Mouse (Mus musculus) c-Kit-positive CD71-positive TER-119-negative erythroid progenitor cells, embryonic 14.5 days (primary cell): Measurements from ENCODE around the gene Slc17a1.

Experiments used
- DNase-seq: peaks from one replicate; pipeline ENCODE4 v3.0.0-alpha.2; 2013; ENCODE audit warnings: low read depth

Gene Slc17a1

GRCm38 (mm10) chr13:23867405-23867804 lies at the start of gene Slc17a1:
Gene Slc17a1 (plus strand): TSS chr13:23867750.
- DNase-seq, result no peak

GRCm38 (mm10) chr13:23820179-23820940 lies 47.2 kb upstream of the Slc17a1 start:
- no peak for DNase-seq

DNA sequence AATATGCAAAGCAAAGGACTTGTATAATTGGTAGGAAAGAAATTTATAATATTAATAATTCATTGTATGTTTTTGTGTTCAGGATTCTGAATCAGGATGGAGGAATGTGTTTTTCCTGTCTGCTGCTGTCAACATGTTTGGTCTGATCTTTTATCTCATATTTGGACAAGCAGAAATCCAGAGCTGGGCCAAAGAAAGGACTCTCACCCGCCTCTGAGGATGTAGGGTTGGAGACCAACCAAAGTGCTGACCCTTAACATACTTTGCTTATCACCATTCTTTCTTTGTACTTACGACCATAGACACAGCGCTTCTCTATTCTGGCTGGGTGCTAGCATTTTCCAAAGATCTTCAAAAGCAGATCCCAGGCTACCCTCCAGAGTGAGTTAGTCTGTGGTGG lies 45.3 kb upstream of the Slc17a1 start:
- no peak for DNase-seq

- DNase-seq, result no peak
Observed at GRCm38 (mm10) chr13:23826606-23827005, 40.9 kb upstream of the Slc17a1 start.

GRCm38 (mm10) chr13:23833053-23833452 lies 34.5 kb upstream of the Slc17a1 start:
- DNase-seq, result peak; percentile 10

DNA sequence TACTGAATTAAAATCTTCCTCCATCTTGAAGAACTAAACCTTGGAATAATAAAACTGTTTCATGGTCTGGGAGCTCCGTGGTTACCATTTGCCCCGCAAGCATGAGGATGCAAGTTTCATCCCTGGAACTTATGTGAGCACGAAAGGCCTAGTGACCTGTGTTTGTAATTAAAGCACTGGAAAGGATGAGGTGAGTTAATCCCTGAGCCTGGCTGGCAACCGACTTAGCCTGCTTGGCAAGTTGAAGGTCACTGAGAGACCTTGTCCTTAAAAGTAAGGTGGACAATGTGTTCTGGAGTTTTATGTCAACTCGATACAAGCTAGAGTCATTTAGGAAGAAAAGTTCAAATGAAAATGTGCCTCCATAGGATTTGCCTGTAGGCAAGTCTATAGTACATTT lies 32.7 kb upstream of the Slc17a1 start:
- no peak for DNase-seq

DNA sequence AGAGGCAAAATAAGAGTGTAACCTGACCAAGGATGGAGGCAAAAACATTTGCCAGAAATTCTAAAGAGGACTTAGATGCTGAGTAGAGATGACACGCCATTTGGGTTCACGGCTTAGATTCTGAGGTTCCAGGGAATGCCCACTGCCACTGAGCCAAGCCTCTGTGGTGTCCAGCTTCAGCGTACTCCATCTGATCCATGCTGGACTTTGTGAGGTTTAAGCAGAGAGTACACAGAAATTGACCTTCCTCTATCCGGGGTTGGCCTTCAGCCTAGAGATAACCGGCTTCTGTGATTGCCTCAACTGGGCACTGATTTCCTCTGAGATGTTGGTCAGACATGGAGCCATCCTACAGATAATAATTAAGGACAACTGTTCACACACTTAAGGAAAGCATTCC lies 30.9 kb upstream of the Slc17a1 start:
- DNase-seq, result no peak

- DNase-seq, result no peak
Observed at GRCm38 (mm10) chr13:23839308-23839707, 28.2 kb upstream of the Slc17a1 start, which contains the start of gene Slc17a3. Gene Slc17a3 (plus strand): TSS chr13:23839434.

DNA sequence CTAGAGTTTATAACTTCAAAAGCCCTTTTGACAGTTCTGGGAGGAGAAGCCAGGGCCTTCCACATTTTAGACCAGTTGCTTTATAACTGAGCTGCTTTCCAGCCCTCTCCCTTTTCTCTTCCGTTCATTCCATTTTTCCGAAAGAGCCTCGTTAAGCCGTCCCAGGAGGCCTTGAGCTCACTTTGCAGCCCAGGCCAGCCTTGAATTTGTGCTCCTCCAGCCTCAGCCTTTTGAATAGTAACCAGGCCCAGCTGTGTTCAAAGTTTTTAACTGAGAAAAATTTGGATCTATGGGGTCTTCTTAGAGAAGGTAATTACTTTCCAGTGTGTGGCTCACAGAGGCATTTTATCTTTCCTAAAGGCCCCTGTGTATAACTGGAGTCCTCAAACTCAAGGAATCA lies 21.7 kb upstream of the Slc17a1 start:
- DNase-seq, result no peak

- DNase-seq, result no peak
Observed at GRCm38 (mm10) chr13:23849299-23849698, 18.3 kb upstream of the Slc17a1 start.

- no peak for DNase-seq
Observed at GRCm38 (mm10) chr13:23856401-23856800, 11.1 kb upstream of the Slc17a1 start.

DNA sequence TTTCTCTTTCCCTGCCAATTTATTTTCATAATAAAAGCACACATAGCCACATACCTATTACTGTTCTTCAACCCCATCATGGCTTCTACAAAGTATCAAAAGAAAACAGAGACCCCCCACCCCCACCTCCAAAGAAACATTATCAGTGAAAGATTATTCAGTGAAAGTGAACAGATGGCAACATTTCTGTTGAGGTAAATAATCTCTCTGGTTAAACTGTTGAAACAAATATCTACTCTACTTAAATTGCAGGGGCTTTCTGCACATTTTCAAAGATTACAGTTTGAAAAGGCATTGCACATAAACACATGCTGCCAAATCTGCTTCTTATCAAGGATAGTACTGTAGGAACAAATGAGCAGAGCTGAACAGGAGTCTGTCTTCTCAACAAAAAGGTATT lies 5.7 kb upstream of the Slc17a1 start:
- no peak for DNase-seq

DNA sequence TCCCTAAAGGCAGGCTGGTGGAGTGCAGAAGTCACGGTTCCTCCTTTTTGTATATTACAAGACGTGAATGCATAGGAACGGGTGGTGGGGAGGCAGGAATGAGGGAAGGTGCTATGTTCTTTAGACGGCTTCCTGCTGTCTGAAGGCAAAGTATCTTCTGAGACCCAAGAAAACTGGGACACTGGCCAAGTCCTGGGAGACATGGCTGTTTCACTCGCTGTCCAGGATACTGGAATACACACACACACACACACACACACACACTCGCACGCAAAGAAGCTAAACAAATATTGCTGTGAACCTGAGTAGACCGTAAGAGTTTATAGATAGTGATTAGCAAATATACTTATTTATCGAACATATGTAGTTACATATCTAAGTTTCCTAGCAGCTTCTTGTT lies 2.8 kb upstream of the Slc17a1 start:
- no peak for DNase-seq

DNA sequence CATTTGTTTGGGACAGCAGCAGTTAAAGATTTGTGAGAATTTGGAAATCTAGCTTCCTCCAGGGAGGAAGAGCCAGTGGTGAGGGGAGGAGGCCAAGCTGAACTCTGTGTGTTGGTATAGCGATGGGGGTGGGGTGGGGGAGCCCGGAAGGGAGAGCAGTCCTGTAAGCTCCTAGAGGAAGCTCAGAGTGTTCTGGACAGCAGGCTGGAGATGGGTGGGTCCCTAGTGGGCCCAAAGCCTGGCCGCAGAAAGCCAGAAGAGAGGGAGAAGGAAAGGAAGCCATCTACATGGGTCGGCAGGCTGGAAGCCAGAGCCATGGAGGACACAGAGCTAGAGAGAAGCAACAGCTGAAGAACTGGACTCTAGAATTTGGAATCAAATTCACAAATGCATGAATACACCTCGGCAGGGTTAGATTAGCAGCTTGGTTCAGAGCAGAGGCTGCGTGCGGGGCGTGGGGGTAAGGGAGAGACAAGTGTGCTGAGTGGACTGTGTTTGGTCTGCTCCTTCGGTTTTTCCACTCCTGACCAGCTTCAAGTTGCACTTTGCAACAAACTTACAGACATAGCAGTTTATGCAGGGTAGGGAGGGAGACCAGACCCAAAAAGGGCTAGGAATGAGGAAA lies 1.4 kb upstream of the Slc17a1 start:
- DNase-seq, result no peak

- DNase-seq, result no peak
Observed at GRCm38 (mm10) chr13:23867000-23867399, 550 bp upstream of the Slc17a1 start.

GRCm38 (mm10) chr13:23868790-23869533 lies 1.4 kb downstream of the Slc17a1 start:
- DNase-seq, result no peak

- no peak for DNase-seq
Observed at GRCm38 (mm10) chr13:23869996-23870395, 2.4 kb downstream of the Slc17a1 start.

DNA sequence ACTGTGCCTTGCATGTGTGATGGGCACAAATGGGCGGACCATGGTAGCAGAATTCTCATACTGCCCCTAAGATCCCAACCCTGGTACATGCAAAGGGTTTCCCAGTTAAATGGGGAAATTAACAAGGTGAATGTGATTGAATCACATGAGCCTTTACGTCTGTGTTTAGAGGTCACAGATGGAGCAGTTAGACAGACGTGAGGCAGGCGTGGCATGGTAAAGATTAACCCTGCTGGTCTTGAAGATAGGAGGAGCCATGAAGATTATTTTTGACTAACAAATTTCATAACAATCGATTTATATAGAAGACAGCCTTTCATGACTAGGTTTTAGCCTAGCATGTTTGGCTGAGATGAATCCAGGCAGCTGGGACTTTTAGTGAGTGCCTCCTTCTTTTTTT lies 5.6 kb downstream of the Slc17a1 start:
- no peak for DNase-seq

- DNase-seq, result no peak
Observed at GRCm38 (mm10) chr13:23879106-23879505, 11.6 kb downstream of the Slc17a1 start.

GRCm38 (mm10) chr13:23879636-23880035 lies 12.1 kb downstream of the Slc17a1 start:
- no peak for DNase-seq

GRCm38 (mm10) chr13:23885540-23885939 lies 18.0 kb downstream of the Slc17a1 start:
- no peak for DNase-seq

DNA sequence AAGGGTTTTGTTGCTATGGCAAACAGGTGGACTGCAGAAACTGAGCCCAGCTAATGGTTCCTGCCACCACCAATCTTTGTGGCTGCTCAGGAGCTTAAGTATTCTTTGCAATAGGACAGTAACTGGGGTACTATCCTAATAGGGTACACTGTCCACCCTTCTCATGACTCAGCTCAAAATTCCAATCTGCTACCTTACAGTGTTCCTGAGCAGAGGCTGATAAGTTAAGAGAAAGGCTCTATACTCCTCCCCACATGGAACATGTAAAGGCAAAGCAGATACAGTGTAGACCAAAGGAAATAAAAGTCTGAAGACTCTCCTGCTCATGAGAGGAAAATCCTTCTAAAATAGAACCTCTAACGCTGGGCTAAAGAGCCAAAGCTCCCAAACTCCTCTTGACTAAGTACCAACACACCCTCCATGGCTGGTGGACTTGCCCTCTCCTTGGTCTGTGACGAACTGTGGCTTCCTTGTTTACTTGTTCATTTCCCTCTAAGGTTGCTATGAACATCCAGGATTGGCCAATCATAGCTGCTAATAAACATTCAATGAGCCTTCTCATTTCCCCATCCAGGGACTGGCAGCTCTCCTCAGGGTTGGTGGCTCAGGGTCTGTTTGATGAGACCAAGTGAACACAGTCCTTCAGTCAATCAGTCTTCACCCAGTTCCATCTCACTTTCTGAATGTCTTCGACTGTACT lies 19.6 kb downstream of the Slc17a1 start:
- no peak for DNase-seq
